Mouse (Mus musculus) CH12.LX (cell line): ENCODE measurements around the gene Phactr1.

ENCODE experiments used
- BHLHE40 ChIP-seq: IDR thresholded peaks from 2 replicates; pipeline ENCODE4 v1.6.1; 2011; ENCODE audit warnings: mild to moderate bottlenecking, low read depth, low read length, improper control_type of control experiment
- CTCF ChIP-seq, 2 experiments: IDR thresholded peaks in 1 of 2; conservative IDR thresholded peaks in 1 of 2; 2 replicates each; pipeline ENCODE4 v1.5.1; 2011 to 2012; ENCODE audit warnings: low read depth in 2 of 2, low read length in 2 of 2, improper control_type of control experiment in 1 of 2, inconsistent platforms in 1 of 2, mild to moderate bottlenecking in 1 of 2, moderate library complexity in 1 of 2
- MYC ChIP-seq: IDR thresholded peaks from 2 replicates; pipeline ENCODE4 v1.6.1; 2011; ENCODE audit warnings: low read depth, mild to moderate bottlenecking, improper control_type of control experiment, low read length
- NELFE ChIP-seq: IDR thresholded peaks from 2 replicates; pipeline ENCODE4 v1.6.1; 2011; ENCODE audit warnings: low read depth, low read length, improper control_type of control experiment
- POLR2A ChIP-seq: IDR thresholded peaks from 2 replicates; pipeline ENCODE4 v1.6.1; 2011; ENCODE audit warnings: low read depth, mild to moderate bottlenecking, improper control_type of control experiment, low read length
- TCF12 ChIP-seq: IDR thresholded peaks from 2 replicates; pipeline ENCODE4 v1.6.1; 2014; ENCODE audit warnings: low read depth, mild to moderate bottlenecking, inconsistent platforms, low read length, improper control_type of control experiment
- USF1 ChIP-seq: IDR thresholded peaks from 2 replicates; pipeline ENCODE4 v1.6.1; 2014; ENCODE audit warnings: low read depth, mild to moderate bottlenecking, inconsistent platforms, low read length, improper control_type of control experiment
- ZC3H11A ChIP-seq: IDR thresholded peaks from 2 replicates; pipeline ENCODE4 v1.6.1; 2012; ENCODE audit warnings: low read depth, mild to moderate bottlenecking, inconsistent platforms, low read length, improper control_type of control experiment
- ZKSCAN1 ChIP-seq: IDR thresholded peaks from 2 replicates; pipeline ENCODE4 v1.6.1; 2012; ENCODE audit warnings: low read depth, inconsistent platforms, low read length, improper control_type of control experiment, borderline replicate concordance
- ZMIZ1 ChIP-seq: IDR thresholded peaks from 2 replicates; pipeline ENCODE4 v1.6.1; 2012; ENCODE audit warnings: low read depth, mild to moderate bottlenecking, inconsistent platforms, low read length, improper control_type of control experiment

- TF ChIP-seq TCF12 (no peak), NELFE (no peak), CTCF (conservative IDR thresholded peaks at IDR 0.05 in 1 of 2, IDR thresholded peaks at IDR 0.05 in 1 of 2; ENCODE audit: low read depth in 2 of 2, low read length in 2 of 2) (0 out of 4 replicates have a peak, but pooled peaks of 1 of the 2 experiments have one; percentile 22), POLR2A (no peak), USF1 (no peak), ZKSCAN1 (no peak), MYC (no peak), ZC3H11A (no peak), ZMIZ1 (no peak), BHLHE40 (no peak)
Measured at GRCm38 (mm10) chr13:43104496-43104895, 424.1 kb downstream of the Phactr1 start.
